Mouse (Mus musculus) stomach, postnatal 0 days (tissue): ENCODE data around the gene Hspb1.

Experiments
- CTCF ChIP-seq: IDR thresholded peaks from 2 replicates; pipeline ENCODE4 v1.5.1; 2016; ENCODE audit warnings: antibody characterized with exemption, low read depth, mild to moderate bottlenecking, moderate library complexity
- EP300 ChIP-seq: optimal IDR thresholded peaks from 2 replicates; pipeline ENCODE3; 2016; ENCODE audit warnings: antibody characterized with exemption

DNA sequence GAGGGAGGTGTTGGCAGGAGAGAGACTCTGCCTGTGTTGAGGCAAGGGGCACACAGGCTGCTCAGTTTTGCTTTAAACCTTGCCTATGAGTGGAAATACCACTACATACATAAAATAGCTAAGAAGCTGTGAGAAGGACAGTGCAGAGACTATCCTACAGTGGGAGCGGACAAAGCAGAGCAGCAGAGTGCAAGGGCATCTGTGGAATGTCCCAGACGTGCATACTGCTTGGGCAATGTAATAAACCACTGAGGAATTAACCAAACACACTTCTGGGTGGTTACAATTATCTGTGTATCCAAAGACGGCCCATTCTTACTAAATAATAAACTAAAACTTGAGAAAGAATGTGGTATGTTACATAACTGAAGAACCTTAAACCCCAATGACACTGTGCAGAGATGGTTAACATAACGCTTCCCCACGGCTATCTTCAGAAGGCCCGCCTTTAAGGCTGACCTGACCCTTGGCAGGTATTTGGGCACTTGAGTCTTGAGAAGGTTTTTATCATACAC, 28.4 kb downstream of the Hspb1 start:
- TF ChIP-seq CTCF (no peak), EP300 (no peak)
